Mouse (Mus musculus) v-Abl transformed pro-B cells (cell line): ENCODE data around the gene Ugt2b37.
"Not testable (repeated sequence)": the region's sequence is repeated elsewhere in the genome, so short reads cannot be mapped to it uniquely, and the experiment has no call there.

Experiments used
- in situ Hi-C, 2 experiments: fragments of 400-800 bp; cut with MboI; formaldehyde crosslinking; loops; one replicate each; pipeline ENCODE4 v1.15.1; 2025; ENCODE audit not compliant: unreplicated experiment in 2 of 2

Ugt2b37 gene

GRCm38 (mm10) chr5:87254676-87255075 is at the start of gene Ugt2b37:
Gene Ugt2b37 (minus strand): TSS chr5:87254804.
- in situ Hi-C loops = not testable (repeated sequence)

- in situ Hi-C loops = not testable (repeated sequence)
Measured at GRCm38 (mm10) chr5:87286180-87286579, 31.6 kb upstream of the Ugt2b37 start.

- in situ Hi-C loops = not testable (repeated sequence)
Measured at GRCm38 (mm10) chr5:87275986-87276385, 21.4 kb upstream of the Ugt2b37 start.

GRCm38 (mm10) chr5:87275581-87275980 is 21.0 kb upstream of the Ugt2b37 start:
- in situ Hi-C loops = no loop called here

GRCm38 (mm10) chr5:87255831-87256230 is 1.2 kb upstream of the Ugt2b37 start:
- in situ Hi-C loops = no loop called here

GRCm38 (mm10) chr5:87242140-87242539 is 12.5 kb downstream of the Ugt2b37 start:
- in situ Hi-C loops = not testable (repeated sequence)

- in situ Hi-C loops = not testable (repeated sequence)
Measured at GRCm38 (mm10) chr5:87196430-87196829, 58.2 kb downstream of the Ugt2b37 start.
